9 mouse cellular contexts compared by ENCODE assay signal in the genomic region with DNA sequence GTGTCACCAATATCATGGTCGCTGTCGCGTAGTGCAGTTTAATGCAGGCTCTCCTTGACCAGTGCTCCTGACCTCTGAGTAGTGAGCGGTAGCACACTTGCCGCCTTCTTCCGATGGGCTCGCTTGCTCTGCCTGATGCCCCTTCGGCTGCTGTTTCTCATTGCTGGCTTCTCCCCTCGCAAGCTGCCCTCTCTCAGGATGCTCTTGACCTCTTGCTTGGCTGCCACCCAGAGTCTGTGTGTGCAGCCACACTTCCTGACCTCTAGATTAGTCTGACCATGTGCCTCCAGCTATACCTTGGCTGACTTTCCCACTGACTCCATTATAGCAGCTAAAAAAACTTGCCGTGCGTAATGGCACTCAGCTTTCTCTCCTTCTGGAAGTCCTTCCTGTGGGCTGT. TPM values are rescaled to one million over a fixed set of nuclear protein-coding genes. Genes with fewer than 3 reads are reported as not detected.
DNase-seq lines count a peak whose midpoint lies in the region; ATAC-seq and TF ChIP-seq lines count a peak whose summit lies in the region.
"Had no signal": no experiment of that assay in that cellular context is flagged by ENCODE, and none has a peak within 500 bp of the region (broad histone marks: within the 10 kb centered on the region; RNA-seq: fewer than 3 reads in every experiment).

No protein-coding gene starts in this region.

- intact Hi-C loops in left cerebral cortex, postnatal 14 days (cut with DNase I), result no loop called here

- no peaks in the 10 kb centered on the region for H3K9me3 ChIP-seq in lung, postnatal 0 days (ENCODE audit: low read length)
- H3K9me3 ChIP-seq: midbrain, embryonic 12.5 days had no signal

- H3K4me1 ChIP-seq in lung, postnatal 0 days (ENCODE audit: insufficient read depth, low read depth, low read length), result 0 out of 2 replicates have a peak, but pooled peaks cover 19% of the 10 kb centered on the region

- TF ChIP-seq EP300 in lung, postnatal 0 days (IDR thresholded peaks at IDR 0.05), result no peak

- no peaks in the 10 kb centered on the region for H3K27me3 ChIP-seq in lung, postnatal 0 days (replicated peaks; ENCODE audit: insufficient read depth, low read length)
- H3K27me3 ChIP-seq: midbrain, embryonic 12.5 days had no signal

- 23% methylated on average over 11 of the region's 11 CpGs for WGBS in lung, postnatal 0 days

- H3K27ac ChIP-seq in lung, postnatal 0 days (ENCODE audit: low read length), result peak overlapping the region; percentile 57; the same call in 1 of the 2 replicates
- H3K27ac ChIP-seq: hindbrain, postnatal 0 days; midbrain, embryonic 12.5 days had no signal

- peak; percentile 24 for TF ChIP-seq CTCF in lung, postnatal 0 days (IDR thresholded peaks at IDR 0.05)

- peak overlapping the region; percentile 25; the same call in 1 of the 2 replicates for H3K4me2 ChIP-seq in lung, postnatal 0 days (replicated peaks; ENCODE audit: low read depth, low read length)
- H3K4me2 ChIP-seq: midbrain, embryonic 12.5 days had no signal

- 0 out of 2 replicates have a peak overlapping the region, but pooled peaks have one; percentile 36 for H3K9ac ChIP-seq in lung, postnatal 0 days (replicated peaks; ENCODE audit: low read depth)
- H3K9ac ChIP-seq: midbrain, embryonic 12.5 days had no signal

- 0 out of 2 replicates have a peak, but pooled peaks cover 4% of the 10 kb centered on the region for H3K36me3 ChIP-seq in lung, postnatal 0 days (ENCODE audit: insufficient read depth, low read length)

- peak; percentile 79 for ATAC-seq in lung, postnatal 0 days
- ATAC-seq: hindbrain, postnatal 0 days had no signal

- no peak overlapping the region for H3K4me3 ChIP-seq in lung, postnatal 0 days (ENCODE audit: low read depth, low read length)
- H3K4me3 ChIP-seq: midbrain, embryonic 12.5 days had no signal

- peak; percentile 25 for DNase-seq in adrenal gland, postnatal 25 days
- peak; percentile 65 to 74 for DNase-seq in heart, adult 18-20 months
- peak; percentile 54 for DNase-seq in kidney, adult 9 months
- DNase-seq in lung, postnatal 0 days (ENCODE audit: low spot score), result peak; percentile 71
- no peak for DNase-seq in left cerebral cortex, postnatal 14 days (ENCODE audit: low spot score in 2 of 2)
- DNase-seq in spleen, postnatal 14 days (ENCODE audit: low spot score in 2 of 2), result no peak
- no peak for DNase-seq in thymus, postnatal 0 days (ENCODE audit: low spot score)

RNA-seq across cellular contexts. Expression of gene Cmtm6, which starts 5.5 kb away (rescaled TPM):
- total RNA-seq in adrenal gland, postnatal 25 days (2021), result 71.8 and 80.4 TPM in 2 replicates
- 10 to 100 TPM; 25.0 to 29.5 TPM for total RNA-seq in heart, adult 18-20 months (2021)
- polyA plus RNA-seq in lung, postnatal 0 days (2015; fragmentation: Nextera tagmentation; extraction: Ambion mirVana), result 85.5 and 88.8 TPM in 2 replicates
- total RNA-seq in left cerebral cortex, postnatal 14 days (2021), result 10 to 100 TPM; 24.8 to 25.1 TPM
- 92.2 and 93.4 TPM in 2 replicates for polyA plus RNA-seq in thymus, postnatal 0 days (2015; fragmentation: Nextera tagmentation; extraction: Ambion mirVana)

RNA-seq across cellular contexts. Expression of gene Cmtm7, which starts 45.2 kb away (rescaled TPM):
- 31.6 and 39.7 TPM in 2 replicates for total RNA-seq in adrenal gland, postnatal 25 days (2021)
- total RNA-seq in heart, adult 18-20 months (2021), result 10 to 100 TPM; 13.1 TPM
- polyA plus RNA-seq in lung, postnatal 0 days (2015; fragmentation: Nextera tagmentation; extraction: Ambion mirVana), result 65.0 and 74.8 TPM in 2 replicates
- total RNA-seq in left cerebral cortex, postnatal 14 days (2021), result 1 to 10 TPM; 5.1 to 5.9 TPM
- polyA plus RNA-seq in thymus, postnatal 0 days (2015; fragmentation: Nextera tagmentation; extraction: Ambion mirVana), result 299 and 301 TPM in 2 replicates

RNA-seq across cellular contexts. Expression of gene Dync1li1, which starts 47.9 kb away (rescaled TPM):
- total RNA-seq in adrenal gland, postnatal 25 days (2021), result 41.0 and 47.0 TPM in 2 replicates
- 10 to 100 TPM; 64.3 to 69.5 TPM for total RNA-seq in heart, adult 18-20 months (2021)
- polyA plus RNA-seq in lung, postnatal 0 days (2015; fragmentation: Nextera tagmentation; extraction: Ambion mirVana), result 44.5 and 48.1 TPM in 2 replicates
- total RNA-seq in left cerebral cortex, postnatal 14 days (2021), result 100 to 1,000 TPM; 101 to 105 TPM
- polyA plus RNA-seq in thymus, postnatal 0 days (2015; fragmentation: Nextera tagmentation; extraction: Ambion mirVana), result 43.0 and 51.4 TPM in 2 replicates

Comparison
In these comparisons a context has a peak if more than half of its experiments do, and no peak if none do; other contexts are left out.
1. DNase-seq: peak in adrenal gland, postnatal 25 days (single experiment), heart, adult 18-20 months (2 of 2), kidney, adult 9 months (single experiment) and lung, postnatal 0 days (single experiment); none in left cerebral cortex, postnatal 14 days (0 of 2), spleen, postnatal 14 days (0 of 2) and thymus, postnatal 0 days (single experiment).